Mouse (Mus musculus) WW6 (cell line): Measurements from ENCODE around the gene Trim32.

Experiments
- DNase-seq: peaks from one replicate; pipeline ENCODE4 v3.0.0-alpha.2; 2013; ENCODE audit warnings: low read depth, low spot score

Gene Trim32

GRCm38 (mm10) chr4:65604504-65605150 is at the start of gene Trim32:
Gene Trim32 (plus strand): TSS chr4:65604986.
- DNase-seq = peak; percentile 88

- no peak for DNase-seq
Measured at GRCm38 (mm10) chr4:65565493-65565892, 39.3 kb upstream of the Trim32 start.

- no peak for DNase-seq
Measured at GRCm38 (mm10) chr4:65580254-65580653, 24.5 kb upstream of the Trim32 start.

GRCm38 (mm10) chr4:65586947-65587346 is 17.8 kb upstream of the Trim32 start:
- DNase-seq = no peak

DNA sequence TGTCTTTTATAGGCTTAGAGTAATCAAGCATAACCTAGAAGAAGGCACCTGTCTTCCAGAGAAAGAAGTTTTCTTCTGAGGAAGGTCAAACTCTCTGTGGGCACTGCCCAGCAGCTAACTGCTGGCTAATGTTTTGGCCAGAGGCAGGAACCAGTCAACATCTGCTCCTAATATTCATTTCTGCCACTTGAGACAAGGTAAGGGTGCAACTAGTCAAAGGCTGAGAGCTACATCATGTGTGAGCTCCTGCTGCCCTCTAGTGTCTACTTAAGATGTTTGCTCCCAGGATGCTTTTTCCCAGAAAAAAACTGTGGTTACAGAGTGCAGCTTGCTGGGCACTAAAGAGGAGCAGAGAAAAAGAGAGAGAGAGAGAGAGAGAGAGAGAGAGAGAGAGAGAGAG is 15.0 kb upstream of the Trim32 start:
- no peak for DNase-seq

GRCm38 (mm10) chr4:65594601-65595369 is 10.0 kb upstream of the Trim32 start:
- DNase-seq = no peak

- DNase-seq = no peak
Measured at GRCm38 (mm10) chr4:65605151-65605702, 441 bp downstream of the Trim32 start.

DNA sequence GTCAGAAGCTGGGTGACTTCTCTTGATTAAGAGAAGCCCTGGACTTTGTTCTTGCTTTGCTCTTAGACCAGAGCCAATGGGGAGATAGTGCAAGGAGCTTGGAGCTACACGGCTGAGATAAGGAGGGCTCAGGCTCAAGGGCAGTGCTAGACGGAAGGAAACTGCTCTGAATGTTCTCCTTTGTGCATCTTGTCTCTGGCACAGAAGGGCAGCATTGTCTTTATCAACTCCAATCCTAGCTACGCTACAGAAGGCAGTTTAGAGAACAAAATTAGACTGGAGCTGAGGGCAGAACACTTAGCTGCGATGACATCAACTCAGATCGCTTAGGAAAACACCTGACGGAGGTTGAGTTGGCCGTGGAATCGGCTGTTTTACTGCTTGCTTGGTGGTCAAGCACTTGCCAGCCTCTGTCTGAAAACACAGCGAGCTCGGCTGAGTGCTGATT is 2.4 kb downstream of the Trim32 start:
- DNase-seq = no peak

GRCm38 (mm10) chr4:65608112-65608511 is 3.3 kb downstream of the Trim32 start:
- no peak for DNase-seq

GRCm38 (mm10) chr4:65610329-65610728 is 5.5 kb downstream of the Trim32 start:
- DNase-seq = no peak

DNA sequence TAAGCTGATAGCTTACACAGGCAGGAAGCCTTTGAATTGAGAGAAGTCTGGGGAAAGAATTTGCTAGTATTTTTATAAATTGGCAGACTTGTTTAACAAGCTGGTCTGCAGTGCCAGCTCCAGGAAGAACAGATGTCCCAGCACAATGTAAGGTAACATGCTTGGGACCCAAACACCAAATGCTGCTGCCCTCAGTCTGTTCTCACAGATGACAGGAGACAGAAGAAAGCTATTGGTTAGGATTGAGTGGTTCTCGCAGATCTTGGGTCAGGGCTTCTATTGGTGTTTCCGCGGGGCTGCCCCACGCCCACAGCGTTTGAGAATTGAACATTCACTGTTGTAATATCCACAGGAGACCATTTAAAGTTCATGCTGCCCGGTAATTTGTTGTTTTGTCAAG is 6.1 kb downstream of the Trim32 start:
- DNase-seq = no peak

DNA sequence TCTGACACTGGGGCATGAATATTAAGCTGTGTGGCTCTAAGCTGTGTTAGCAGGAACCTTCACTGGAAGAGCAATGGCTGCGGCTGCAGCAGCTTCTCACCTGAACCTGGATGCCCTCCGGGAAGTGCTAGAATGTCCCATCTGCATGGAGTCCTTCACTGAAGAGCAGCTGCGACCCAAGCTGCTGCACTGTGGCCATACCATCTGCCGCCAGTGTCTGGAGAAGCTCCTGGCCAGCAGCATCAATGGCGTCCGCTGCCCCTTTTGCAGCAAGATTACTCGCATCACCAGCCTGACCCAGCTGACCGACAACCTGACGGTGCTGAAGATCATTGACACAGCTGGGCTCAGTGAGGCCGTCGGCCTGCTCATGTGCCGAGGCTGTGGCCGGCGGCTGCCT is 8.3 kb downstream of the Trim32 start:
- no peak for DNase-seq

DNA sequence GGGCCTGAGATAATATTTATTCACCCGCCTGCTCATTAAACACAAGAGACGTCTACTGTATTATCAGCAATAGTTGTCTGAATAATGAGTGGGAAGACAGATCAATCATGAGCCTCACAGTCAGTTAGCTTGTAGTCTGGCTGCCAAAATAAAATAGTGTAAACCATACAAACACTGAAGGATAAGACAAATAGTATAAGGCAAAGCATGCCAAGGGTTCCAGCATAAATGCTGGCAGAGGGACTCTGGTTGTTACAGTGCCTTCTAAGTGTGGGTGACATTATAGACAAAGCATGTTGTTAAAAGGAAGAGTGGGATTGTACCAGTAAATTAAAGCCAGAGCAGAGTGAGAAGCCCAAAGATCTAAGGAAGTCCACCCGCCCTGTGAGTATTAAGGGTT is 15.3 kb downstream of the Trim32 start:
- DNase-seq = no peak

- no peak for DNase-seq
Measured at GRCm38 (mm10) chr4:65638231-65638630, 33.4 kb downstream of the Trim32 start.

DNA sequence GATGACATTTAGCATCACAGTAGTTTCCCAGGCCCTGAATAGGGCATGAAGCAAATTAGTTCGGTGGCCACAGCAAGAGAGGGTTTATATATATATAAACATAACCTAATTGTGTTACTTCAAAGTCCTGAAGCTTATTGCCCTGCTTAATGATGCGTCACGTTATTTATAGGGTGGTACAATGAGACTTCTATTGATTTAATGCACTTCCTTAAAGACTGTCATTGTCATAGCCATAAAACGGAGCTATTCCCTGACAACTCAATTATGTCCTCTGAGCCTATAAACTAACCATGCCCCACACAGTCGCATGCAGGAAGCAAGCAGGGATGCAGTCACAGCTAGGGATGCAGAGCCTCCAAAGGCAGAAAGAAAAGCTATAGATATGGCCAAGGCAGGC is 37.8 kb downstream of the Trim32 start:
- DNase-seq = no peak

- no peak for DNase-seq
Measured at GRCm38 (mm10) chr4:65654723-65655122, 49.9 kb downstream of the Trim32 start.

- no peak for DNase-seq
Measured at GRCm38 (mm10) chr4:65663176-65663575, 58.4 kb downstream of the Trim32 start.
